Mouse (Mus musculus) testis, adult 2 months (tissue): ENCODE data around the gene Miox. TPM values are rescaled to one million over a fixed set of nuclear protein-coding genes. Genes with fewer than 3 reads are reported as not detected.

Experiments used
- H3K27ac ChIP-seq: fragments of 200-500 bp; 2 replicates; pipeline ENCODE4 v1.5.1; 2012; ENCODE audit warnings: low read depth, low read length; ENCODE audit not compliant: control insufficient read depth, insufficient read depth
- H3K27me3 ChIP-seq: fragments of 200-500 bp; 2 replicates; pipeline ENCODE4 v1.6.1; 2012; ENCODE audit warnings: mild to moderate bottlenecking, low read length, moderate library complexity; ENCODE audit not compliant: control insufficient read depth, insufficient read depth
- H3K36me3 ChIP-seq: fragments of 200-500 bp; 2 replicates; pipeline ENCODE4 v1.6.1; 2012; ENCODE audit warnings: mild to moderate bottlenecking, low read length; ENCODE audit not compliant: control insufficient read depth, insufficient read depth
- H3K4me1 ChIP-seq: fragments of 200-500 bp; 2 replicates; pipeline ENCODE4 v1.6.1; 2012; ENCODE audit warnings: low read length; ENCODE audit not compliant: control insufficient read depth, insufficient read depth
- H3K4me3 ChIP-seq: fragments of 200-500 bp; 2 replicates; pipeline ENCODE4 v1.5.1; 2012; ENCODE audit warnings: low read depth, mild to moderate bottlenecking, low read length, moderate library complexity, mixed read lengths; ENCODE audit not compliant: control insufficient read depth
- CTCF ChIP-seq: fragments of 200-500 bp; IDR thresholded peaks from 2 replicates; pipeline ENCODE4 v1.5.1; 2012; ENCODE audit warnings: low read depth, mild to moderate bottlenecking, inconsistent platforms, low read length, moderate library complexity; ENCODE audit not compliant: control insufficient read depth, insufficient read depth, insufficient replicate concordance
- POLR2A ChIP-seq: fragments of 200-500 bp; IDR thresholded peaks from 2 replicates; pipeline ENCODE4 v1.6.1; 2012; ENCODE audit warnings: low read depth, mild to moderate bottlenecking, inconsistent platforms, low read length, moderate library complexity; ENCODE audit not compliant: control insufficient read depth
- polyA plus RNA-seq: library from polyadenylated mRNA; depleted of rRNA; stranded (reverse); fragments of >200 nt; gene quantifications from 2 replicates; pipeline ENCODE4 v1.2.3, GENCODE M21; 2012

Miox gene
- polyA plus RNA-seq, 1 experiment = 1.7 TPM

DNA sequence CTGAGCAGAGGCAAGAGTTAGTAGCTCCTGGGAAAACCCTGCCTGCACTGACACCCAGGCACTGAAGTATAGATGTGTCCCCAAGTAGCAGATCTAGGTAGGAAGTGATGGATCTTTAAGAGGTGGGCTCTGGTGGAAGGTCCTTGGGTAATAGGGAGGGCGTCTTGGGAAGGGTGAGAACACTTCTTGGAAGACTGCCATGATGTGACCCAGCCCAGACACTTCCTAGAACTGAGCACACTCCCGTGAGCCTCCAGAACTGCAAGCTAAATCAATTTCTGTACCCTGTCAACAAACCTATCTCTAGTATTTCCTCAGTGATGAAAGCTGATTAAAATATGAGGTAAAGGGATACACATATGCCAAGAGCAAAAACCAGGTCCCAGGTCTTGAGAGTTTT is 41.4 kb upstream of the Miox start:
- Histone ChIP-seq H3K36me3 (peaks cover 6% of the 10 kb centered on the region), H3K27me3 (no peaks in the 10 kb centered on the region), H3K4me3 (no peak overlapping the region), H3K27ac (no peak overlapping the region), H3K4me1 (no peaks in the 10 kb centered on the region)
- TF ChIP-seq CTCF (no peak), POLR2A (no peak)

DNA sequence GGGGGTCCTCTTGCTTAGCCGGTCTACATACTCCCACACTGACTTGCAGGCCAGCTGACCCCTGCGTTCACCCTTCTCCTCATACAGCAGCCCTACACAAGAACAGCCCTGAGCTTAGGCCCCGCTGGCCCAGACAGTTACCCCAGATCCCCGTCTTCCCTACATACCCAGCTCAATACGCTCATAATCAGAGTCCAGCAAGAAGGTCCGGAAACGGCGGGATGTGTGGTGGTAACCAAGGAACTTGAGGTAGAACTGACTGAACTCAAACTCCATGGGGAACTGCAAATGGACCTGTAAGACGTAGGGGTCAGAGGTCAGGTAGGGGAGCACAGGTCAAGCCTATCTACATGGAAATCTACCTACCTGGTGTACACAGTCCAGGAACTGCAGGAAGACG is 40.4 kb upstream of the Miox start:
- Histone ChIP-seq H3K27me3 (no peaks in the 10 kb centered on the region), H3K4me1 (no peaks in the 10 kb centered on the region), H3K36me3 (peaks cover 3% of the 10 kb centered on the region), H3K27ac (no peak overlapping the region), H3K4me3 (no peak overlapping the region)
- TF ChIP-seq POLR2A (no peak), CTCF (no peak)

DNA sequence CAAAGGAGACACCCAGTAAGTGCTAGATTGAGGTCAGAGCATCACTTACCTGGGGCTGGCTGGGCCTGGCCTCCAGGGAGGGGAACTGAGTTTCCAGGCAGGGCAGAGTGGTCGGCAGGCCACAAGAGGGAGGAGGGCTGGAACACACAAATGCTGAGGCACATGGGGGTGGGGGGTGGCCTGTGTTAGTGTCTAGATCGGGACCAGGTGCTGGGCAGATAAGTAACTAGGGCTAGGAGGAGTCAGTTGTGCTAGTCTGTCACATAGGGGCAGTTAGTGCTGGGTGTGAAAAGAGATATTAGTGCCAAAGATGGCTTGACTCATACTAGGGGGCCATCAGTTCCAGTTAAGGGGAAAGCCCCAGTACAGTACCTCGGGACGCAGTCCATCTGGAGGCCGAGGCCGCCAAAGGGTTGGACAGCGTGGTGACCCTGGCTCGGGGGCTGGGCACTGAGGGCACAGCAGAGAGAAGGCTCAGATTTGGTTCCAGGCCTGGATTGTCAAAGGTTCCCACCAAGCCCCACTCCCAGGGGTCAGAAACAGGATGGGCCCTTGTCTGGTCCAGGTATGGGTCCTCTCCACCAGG is 38.5 kb upstream of the Miox start:
- peaks cover 5% of the 10 kb centered on the region for H3K36me3 ChIP-seq
- H3K27me3 ChIP-seq = no peaks in the 10 kb centered on the region
- H3K4me3 ChIP-seq = no peak overlapping the region
- TF ChIP-seq CTCF (no peak), POLR2A (no peak)
- no peaks in the 10 kb centered on the region for H3K4me1 ChIP-seq
- H3K27ac ChIP-seq = no peak overlapping the region

DNA sequence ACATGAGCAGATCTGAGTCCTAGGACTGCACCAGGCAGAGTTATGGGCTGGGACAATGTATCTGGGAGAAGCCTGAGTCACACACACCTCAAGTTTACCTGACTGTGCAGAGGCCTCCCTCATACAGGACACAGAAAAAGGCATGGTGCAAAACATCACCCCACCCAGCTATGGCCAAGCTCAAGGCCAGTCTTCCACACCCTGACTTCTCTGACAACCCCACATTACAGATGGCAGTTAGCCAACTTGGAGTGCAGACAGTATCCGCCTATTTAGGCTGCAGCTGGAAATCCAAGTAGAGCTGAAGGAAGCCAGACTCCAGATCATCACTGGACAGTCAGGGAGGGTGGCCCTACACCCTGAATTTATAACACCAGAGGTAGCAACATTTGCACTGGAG is 37.7 kb upstream of the Miox start:
- Histone ChIP-seq H3K27me3 (no peaks in the 10 kb centered on the region), H3K36me3 (peaks cover 5% of the 10 kb centered on the region), H3K4me3 (no peak overlapping the region), H3K27ac (no peak overlapping the region), H3K4me1 (no peaks in the 10 kb centered on the region)
- TF ChIP-seq POLR2A (no peak), CTCF (no peak)

DNA sequence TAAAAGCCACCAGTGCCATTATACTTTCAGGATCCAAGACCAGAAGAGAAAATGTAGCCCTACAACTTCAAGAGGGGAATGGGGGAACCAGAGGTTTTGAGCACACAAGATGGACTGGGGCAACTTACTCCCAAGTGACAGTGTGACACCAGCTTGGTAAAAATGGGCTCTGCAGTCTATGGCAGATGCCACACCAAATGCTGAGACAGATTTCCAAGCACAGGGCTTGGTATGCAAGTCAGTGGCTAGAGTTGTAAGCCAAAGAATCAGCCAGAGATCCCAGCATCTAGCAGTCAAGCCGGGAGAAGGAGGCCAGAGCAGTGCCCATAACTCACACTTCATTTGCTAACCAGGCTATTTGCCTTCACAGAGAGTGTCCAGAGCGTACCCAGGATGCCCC is 36.5 kb upstream of the Miox start:
- H3K27ac ChIP-seq = no peak overlapping the region
- H3K36me3 ChIP-seq = peaks cover 7% of the 10 kb centered on the region
- H3K4me3 ChIP-seq = no peak overlapping the region
- no peaks in the 10 kb centered on the region for H3K4me1 ChIP-seq
- TF ChIP-seq POLR2A (no peak), CTCF (no peak)
- H3K27me3 ChIP-seq = no peaks in the 10 kb centered on the region

DNA sequence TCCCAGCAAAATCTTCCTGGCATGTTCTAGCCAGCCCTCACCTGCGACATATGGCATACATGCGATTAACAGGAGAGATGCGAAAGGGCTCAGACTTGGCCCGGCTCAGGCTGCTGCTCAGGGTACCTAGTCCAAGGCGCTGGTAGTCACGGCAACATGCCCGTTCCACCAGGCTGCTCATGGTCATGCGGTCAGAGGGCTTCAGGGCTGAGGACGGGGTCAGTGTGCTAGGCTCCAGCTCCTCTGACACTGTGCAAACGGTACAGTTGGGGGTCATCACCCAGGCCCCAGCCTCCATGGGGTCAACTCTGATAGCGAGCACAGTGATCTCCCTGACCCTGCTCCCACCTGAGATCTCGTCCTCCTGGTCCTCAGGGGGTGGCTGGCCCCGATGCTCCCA is 34.0 kb upstream of the Miox start:
- Histone ChIP-seq H3K27me3 (no peaks in the 10 kb centered on the region), H3K36me3 (peaks cover 8% of the 10 kb centered on the region), H3K4me1 (no peaks in the 10 kb centered on the region), H3K27ac (no peak overlapping the region), H3K4me3 (no peak overlapping the region)
- TF ChIP-seq CTCF (no peak), POLR2A (no peak)

DNA sequence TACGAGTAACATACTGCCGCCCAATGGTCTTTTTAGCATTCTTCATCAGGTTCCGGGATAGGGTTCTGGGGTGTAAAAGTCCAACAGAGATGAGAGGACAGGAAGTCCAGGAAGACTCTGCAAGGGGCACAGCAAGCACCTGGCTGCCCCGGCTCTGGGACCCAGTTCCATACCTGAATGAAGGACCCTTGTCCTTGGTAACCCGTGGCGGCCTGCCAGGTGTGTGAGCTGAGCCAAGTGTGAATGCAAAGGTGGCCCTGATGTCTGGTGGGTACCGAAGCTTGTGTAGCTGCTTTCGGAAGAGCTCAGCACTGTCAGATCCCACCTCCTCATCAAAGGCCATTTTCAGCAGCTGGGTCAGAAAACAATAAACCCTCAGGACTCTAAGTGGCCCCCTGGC is 33.6 kb upstream of the Miox start:
- TF ChIP-seq POLR2A (no peak), CTCF (no peak)
- H3K4me3 ChIP-seq = no peak overlapping the region
- H3K36me3 ChIP-seq = peaks cover 8% of the 10 kb centered on the region
- H3K27ac ChIP-seq = no peak overlapping the region
- H3K27me3 ChIP-seq = no peaks in the 10 kb centered on the region
- H3K4me1 ChIP-seq = no peaks in the 10 kb centered on the region

DNA sequence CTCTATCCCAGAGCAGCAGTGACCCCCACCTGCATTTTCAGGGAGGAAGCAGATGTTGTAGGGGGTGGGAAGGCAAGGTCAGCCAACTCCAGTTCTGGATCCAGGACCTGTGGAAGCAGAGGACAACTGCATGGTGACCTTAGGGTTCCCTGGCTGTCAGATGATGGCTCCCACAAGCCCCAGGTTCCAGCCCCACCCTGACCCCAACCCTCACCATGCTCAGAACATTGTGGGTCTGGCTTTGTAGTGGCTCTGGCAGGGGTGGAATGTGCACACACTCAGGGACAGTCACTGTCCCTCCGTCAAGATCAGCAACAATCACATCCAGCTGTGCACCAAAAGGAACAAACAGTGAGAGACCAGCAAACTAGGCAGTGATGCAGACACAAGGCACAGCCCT is 28.2 kb upstream of the Miox start:
- Histone ChIP-seq H3K36me3 (peaks cover 3% of the 10 kb centered on the region), H3K4me1 (no peaks in the 10 kb centered on the region; the same call in 1 of the 2 replicates), H3K27ac (no peak overlapping the region), H3K27me3 (no peaks in the 10 kb centered on the region), H3K4me3 (no peak overlapping the region)
- TF ChIP-seq POLR2A (peak; percentile 37; the same call in 1 of the 2 replicates), CTCF (no peak)
